Mouse (Mus musculus) layer of hippocampus, postnatal 25 days (tissue): Measurements from ENCODE around the gene Krt222. TPM values are rescaled to one million over a fixed set of nuclear protein-coding genes. Genes with fewer than 3 reads are reported as not detected.

ENCODE experiments used
- total RNA-seq, 2 experiments: library from RNA; stranded (reverse); gene quantifications; 2 replicates each; pipeline ENCODE4 v1.2.3; 2021

Gene Krt222
- total RNA-seq, 2 experiments from 2014 or later: 26.5 to 27.3 TPM

Other genes with a start within 250 kb of the Krt222 start
- 1 to 10 TPM; 2.5 to 4.5 TPM for gene Top2a, start 219.9 kb downstream of the Krt222 start, total RNA-seq
- 10 to 100 TPM; 86.1 to 94.9 TPM for gene Igfbp4, start 202.8 kb downstream of the Krt222 start, total RNA-seq
- not detected for gene Tns4, start 154.8 kb downstream of the Krt222 start, total RNA-seq
- not detected for gene Ccr7, start 89.0 kb downstream of the Krt222 start, total RNA-seq
- gene Smarce1, start 13.1 kb downstream of the Krt222 start, total RNA-seq: 10 to 100 TPM; 51.8 to 59.7 TPM
- gene Krt24, start 41.2 kb upstream of the Krt222 start, total RNA-seq: not detected
- not detected for gene Krt25, start 78.9 kb upstream of the Krt222 start, total RNA-seq
- not detected for gene Krt26, start 93.9 kb upstream of the Krt222 start, total RNA-seq
- gene Krt27, start 107.0 kb upstream of the Krt222 start, total RNA-seq: not detected
- gene Krt28, start 130.8 kb upstream of the Krt222 start, total RNA-seq: under 1 TPM; 0.21 to 0.49 TPM
- 10 to 100 TPM; 12.6 to 15.7 TPM for gene Krt10, start 145.3 kb upstream of the Krt222 start, total RNA-seq
- gene Krt12, start 178.2 kb upstream of the Krt222 start, total RNA-seq: 1 to 10 TPM in 1 of 2 experiments, under 1 TPM in 1; 0.89 to 1.4 TPM
- gene Krt20, start 194.1 kb upstream of the Krt222 start, total RNA-seq: not detected
- gene Krt23, start 249.1 kb upstream of the Krt222 start, total RNA-seq: not detected